Mouse (Mus musculus) gastrocnemius, postnatal 4 days (tissue): ENCODE data around the gene Kcnk3. TPM values are rescaled to one million over a fixed set of nuclear protein-coding genes. Genes with fewer than 3 reads are reported as not detected.

Experiments
- DNase-seq, 2 experiments: peaks; one replicate each; pipeline ENCODE4 v3.0.0; 2021 to 2022; ENCODE audit warnings: low spot score in 2 of 2, mixed read lengths in 2 of 2
- microRNA-seq: library from miRNA; unstranded; fragments of <30 nt; microRNA quantifications from one replicate; pipeline ENCODE4 v1.2.0, GENCODE M21; 2021
- total RNA-seq, 2 experiments: library from RNA; stranded (reverse); gene quantifications; 2 replicates each; pipeline ENCODE4 v1.2.3; 2021

The Kcnk3 gene
- total RNA-seq, 2 experiments from 2014 or later = 2.1 to 3.3 TPM

- DNase-seq = no peak
Observed at GRCm38 (mm10) chr5:30668637-30669495, 80.9 kb downstream of the Kcnk3 start.

DNA sequence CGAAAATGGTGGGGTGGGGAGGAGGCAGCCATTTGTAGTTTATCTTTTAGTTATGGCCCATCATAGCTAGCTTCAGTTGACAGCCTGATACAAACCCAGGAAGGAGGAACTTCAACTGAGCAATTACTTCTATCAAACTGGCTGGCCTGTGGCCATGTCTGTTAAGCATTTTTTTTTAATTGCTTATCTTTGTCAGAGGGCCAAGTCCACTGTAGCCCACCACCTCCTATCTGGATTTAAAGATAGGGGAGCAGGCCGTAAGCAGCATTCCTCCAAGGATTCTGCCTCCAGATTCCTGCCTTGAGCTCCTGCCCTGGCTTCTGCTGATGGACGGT lies 81.5 kb downstream of the Kcnk3 start:
- no peak for DNase-seq

- no peak for DNase-seq
Observed at GRCm38 (mm10) chr5:30670091-30670490, 82.1 kb downstream of the Kcnk3 start.

DNA sequence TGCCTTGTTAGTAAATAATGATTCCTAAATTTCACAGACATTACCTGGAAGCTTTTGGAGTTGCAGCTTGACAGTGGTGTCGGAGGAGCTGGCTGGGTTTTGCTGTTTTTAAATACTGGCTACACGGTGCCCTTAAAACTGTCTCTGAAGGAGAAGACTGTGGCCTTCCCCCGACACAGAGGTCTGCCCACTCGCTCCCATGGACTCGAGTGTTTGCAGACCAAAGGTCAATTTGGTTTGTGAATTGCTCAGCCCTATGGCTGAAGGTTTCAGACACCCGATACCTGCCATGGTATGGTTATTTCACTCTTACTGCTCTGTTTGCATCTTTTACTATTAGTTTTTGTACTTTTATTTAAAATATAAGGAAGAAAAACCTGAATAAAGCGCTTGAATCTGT lies 86.0 kb downstream of the Kcnk3 start:
- no peak for DNase-seq

Small RNA genes within 50 kb of the gene (microRNA-seq; reads per million reads assigned to microRNA genes)
- gene Mir5625 = not detected

Other genes with a start within 250 kb of the Kcnk3 start
- gene Otof, start 126.2 kb upstream of the Kcnk3 start, total RNA-seq = 1 to 10 TPM; 1.2 to 1.7 TPM
- not detected for gene 1700001C02Rik, start 122.1 kb upstream of the Kcnk3 start, total RNA-seq
- gene Cib4, start 42.3 kb upstream of the Kcnk3 start, total RNA-seq = not detected
- 10 to 100 TPM; 15.6 to 15.9 TPM for gene Slc35f6, start 59.8 kb downstream of the Kcnk3 start, total RNA-seq
- 10 to 100 TPM; 28.7 to 39.2 TPM for gene Cenpa, start 78.6 kb downstream of the Kcnk3 start, total RNA-seq
- 1 to 10 TPM; 5.6 to 7.4 TPM for gene Dpysl5, start 123.4 kb downstream of the Kcnk3 start, total RNA-seq
- gene Mapre3, start 226.5 kb downstream of the Kcnk3 start, total RNA-seq = 10 to 100 TPM; 60.9 to 65.0 TPM